Mouse (Mus musculus) ES-Bruce4 (cell line): Measurements from ENCODE around the gene Kctd13.

Source experiments
- CTCF ChIP-seq: IDR thresholded peaks from one replicate; pipeline ENCODE4 v1.8.1; 2011; ENCODE audit warnings: low read depth, low read length
- POLR2A ChIP-seq: IDR thresholded peaks from one replicate; pipeline ENCODE4 v1.8.1; 2011; ENCODE audit warnings: low read length; ENCODE audit not compliant: insufficient read depth

DNA sequence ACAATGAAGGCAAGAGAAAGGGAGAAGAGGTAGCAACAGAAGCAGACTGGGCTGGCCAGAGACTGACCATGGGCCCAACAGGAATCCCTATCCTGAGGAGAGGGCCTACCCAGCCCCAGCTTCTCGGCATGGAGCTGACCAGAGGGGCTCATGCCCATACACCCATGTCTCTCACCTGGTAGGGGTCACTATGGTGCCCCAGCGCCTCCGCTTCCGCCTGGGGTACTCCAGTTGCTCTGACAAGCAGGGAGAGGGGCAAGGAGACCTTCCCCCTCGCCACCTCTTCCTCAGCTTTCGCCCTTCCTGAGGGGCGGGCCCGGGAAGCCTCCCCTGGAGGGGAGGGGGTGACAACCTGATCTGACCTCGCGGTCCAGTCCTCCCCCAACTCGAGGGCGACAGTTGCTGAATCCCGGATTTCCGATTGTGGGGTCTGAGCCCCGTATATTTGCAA is 44.9 kb upstream of the Kctd13 start:
- TF ChIP-seq CTCF (no peak), POLR2A (no peak)
